18 mouse cellular contexts compared by ENCODE assay signal in the genomic region with DNA sequence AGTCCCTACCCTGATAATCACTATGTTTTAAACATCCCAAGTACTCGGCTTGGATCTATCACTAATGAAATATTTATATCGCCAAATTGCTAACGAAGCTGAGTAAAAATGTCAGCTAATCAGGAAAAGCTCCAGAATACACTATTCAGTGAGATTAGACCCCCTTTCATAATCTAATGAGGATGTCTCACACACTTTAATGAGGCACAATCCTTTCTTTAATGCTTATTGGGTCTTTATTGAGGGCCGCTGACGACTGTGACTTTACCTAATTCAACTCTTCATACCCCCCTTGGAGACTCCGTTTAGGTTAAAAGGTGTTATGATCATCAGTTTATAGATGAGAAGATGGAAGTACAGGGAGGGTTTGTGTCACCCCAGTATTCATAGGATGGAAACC.
A peak's percentile ranks its signal among the peaks of the same experiment; 100 is the strongest.
DNase-seq lines count a peak whose midpoint lies in the region; ATAC-seq and TF ChIP-seq lines count a peak whose summit lies in the region.
"Had no signal": no experiment of that assay in that cellular context is flagged by ENCODE, and none has a peak within 500 bp of the region (broad histone marks: within the 10 kb centered on the region; RNA-seq: fewer than 3 reads in every experiment).

No protein-coding gene starts in this region.

- ATAC-seq in forebrain, embryonic 13.5 days, result peak; percentile 27; the same call in 1 of the 2 replicates
- ATAC-seq in forebrain, embryonic 12.5 days (ENCODE audit: low FRiP score), result no peak
- ATAC-seq: intestine, postnatal 0 days had no signal

- no peak overlapping the region for H3K9ac ChIP-seq in forebrain, embryonic 13.5 days
- no peak overlapping the region for H3K9ac ChIP-seq in forebrain, embryonic 12.5 days
- H3K9ac ChIP-seq: hindbrain, embryonic 12.5 days; hindbrain, embryonic 15.5 days had no signal

- WGBS in forebrain, embryonic 13.5 days, result 20% methylated on average over 6 of the region's 6 CpGs
- WGBS in forebrain, embryonic 12.5 days, result 26% methylated on average over 6 of the region's 6 CpGs

- DNase-seq in layer of hippocampus, adult 2 months (ENCODE audit: low spot score in 2 of 2), result no peak
- DNase-seq in layer of hippocampus, postnatal 10 days (ENCODE audit: low spot score in 2 of 2), result no peak
- DNase-seq in brain, embryonic 14.5 days (ENCODE audit: low read depth), result peak; percentile 72
- no peak for DNase-seq in cerebellum, adult 9-11 months
- no peak for DNase-seq in heart, adult 18-20 months
- DNase-seq: adrenal gland, adult 2 months; adrenal gland, postnatal 14 days; cerebellum, adult 11-12 months; cerebellum, adult 8-10 months; cerebellum, postnatal 14 days; gastrocnemius, postnatal 10 days; gastrocnemius, postnatal 36 days had no signal

- no peak for TF ChIP-seq POLR2A in brain, embryonic 14.5 days (IDR thresholded peaks at IDR 0.05; ENCODE audit: borderline replicate concordance, extremely low read depth, insufficient read depth, insufficient read length, poor library complexity, severe bottlenecking)

- no peaks in the 10 kb centered on the region; the same call in 1 of the 2 replicates for H3K9me3 ChIP-seq in forebrain, embryonic 13.5 days (replicated peaks)
- H3K9me3 ChIP-seq in forebrain, embryonic 12.5 days, result no peaks in the 10 kb centered on the region
- H3K9me3 ChIP-seq: hindbrain, embryonic 15.5 days had no signal

- no peak for TF ChIP-seq CTCF in layer of hippocampus, adult 2 months (conservative IDR thresholded peaks at IDR 0.05)
- no peak for TF ChIP-seq CTCF in brain, embryonic 14.5 days (IDR thresholded peaks at IDR 0.05; ENCODE audit: borderline replicate concordance, extremely low read depth, insufficient read depth, insufficient read length)

- peaks cover 22% of the 10 kb centered on the region for H3K4me1 ChIP-seq in forebrain, embryonic 13.5 days
- H3K4me1 ChIP-seq in forebrain, embryonic 12.5 days, result peaks cover 8% of the 10 kb centered on the region; the same call in 1 of the 2 replicates

- H3K27ac ChIP-seq in forebrain, embryonic 13.5 days, result peak overlapping the region; percentile 27; the same call in 1 of the 2 replicates
- no peak overlapping the region for H3K27ac ChIP-seq in forebrain, embryonic 12.5 days
- H3K27ac ChIP-seq in layer of hippocampus, adult 2 months, result peak overlapping the region; percentile 74
- H3K27ac ChIP-seq: hindbrain, embryonic 12.5 days; hindbrain, embryonic 15.5 days had no signal

- H3K36me3 ChIP-seq in forebrain, embryonic 13.5 days (ENCODE audit: poor library complexity, severe bottlenecking), result no peaks in the 10 kb centered on the region
- no peaks in the 10 kb centered on the region for H3K36me3 ChIP-seq in forebrain, embryonic 12.5 days (replicated peaks)
- H3K36me3 ChIP-seq: hindbrain, embryonic 12.5 days; hindbrain, embryonic 15.5 days had no signal

- H3K4me2 ChIP-seq in forebrain, embryonic 13.5 days, result no peak overlapping the region
- H3K4me2 ChIP-seq in forebrain, embryonic 12.5 days, result no peak overlapping the region
- H3K4me2 ChIP-seq: heart, embryonic 11.5 days; hindbrain, embryonic 12.5 days; hindbrain, embryonic 15.5 days had no signal

- H3K4me3 ChIP-seq in forebrain, embryonic 13.5 days, result no peak overlapping the region
- H3K4me3 ChIP-seq in forebrain, embryonic 12.5 days (replicated peaks), result no peak overlapping the region
- no peak overlapping the region for H3K4me3 ChIP-seq in layer of hippocampus, adult 2 months
- H3K4me3 ChIP-seq: hindbrain, embryonic 12.5 days; hindbrain, embryonic 15.5 days had no signal

- H3K27me3 ChIP-seq in forebrain, embryonic 13.5 days, result no peaks in the 10 kb centered on the region
- H3K27me3 ChIP-seq in forebrain, embryonic 12.5 days, result no peaks in the 10 kb centered on the region
- H3K27me3 ChIP-seq: hindbrain, embryonic 12.5 days; hindbrain, embryonic 15.5 days had no signal
